Mouse (Mus musculus): ENCODE results near the gene Stk32b. TPM values are rescaled to one million over a fixed set of nuclear protein-coding genes. Genes with fewer than 3 reads are reported as not detected.

Gene Stk32b
- total RNA-seq, 2 experiments from 2014 or later, result 0.20 to 0.29 TPM

GRCm38 (mm10) chr5:37692759-37693158 is 24.2 kb downstream of the Stk32b start:
- DNase-seq, result no peak
- intact Hi-C loops (cut with DNase I), result no loop called here

- intact Hi-C loops (cut with DNase I), result no loop called here
- no peak for DNase-seq
Observed at GRCm38 (mm10) chr5:37670781-37671180, 46.2 kb downstream of the Stk32b start.

- DNase-seq, result no peak
- intact Hi-C loops (cut with DNase I), result no loop called here
Observed at GRCm38 (mm10) chr5:37664962-37665361, 52.0 kb downstream of the Stk32b start.

- no peak for DNase-seq
- intact Hi-C loops (cut with DNase I), result no loop called here
Observed at GRCm38 (mm10) chr5:37659177-37659576, 57.8 kb downstream of the Stk32b start.

GRCm38 (mm10) chr5:37657741-37658140 is 59.2 kb downstream of the Stk32b start:
- intact Hi-C loops (cut with DNase I), result no loop called here
- DNase-seq, result no peak

- DNase-seq, result no peak
- intact Hi-C loops (cut with DNase I), result no loop called here
Observed at GRCm38 (mm10) chr5:37655208-37655607, 61.8 kb downstream of the Stk32b start.

GRCm38 (mm10) chr5:37650681-37651211 is 66.2 kb downstream of the Stk32b start:
- intact Hi-C loops (cut with DNase I), result no loop called here
- no peak for DNase-seq

- intact Hi-C loops (cut with DNase I), result no loop called here
- DNase-seq, result no peak
Observed at GRCm38 (mm10) chr5:37650089-37650601, 66.8 kb downstream of the Stk32b start.

GRCm38 (mm10) chr5:37644082-37644481 is 72.9 kb downstream of the Stk32b start:
- no peak for DNase-seq
- intact Hi-C loops (cut with DNase I), result no loop called here

GRCm38 (mm10) chr5:37642486-37642885 is 74.5 kb downstream of the Stk32b start:
- intact Hi-C loops (cut with DNase I), result no loop called here
- DNase-seq, result no peak

- intact Hi-C loops (cut with DNase I), result no loop called here
Observed at GRCm38 (mm10) chr5:37634791-37635190, 82.2 kb downstream of the Stk32b start.

GRCm38 (mm10) chr5:37627437-37628163 is 89.4 kb downstream of the Stk32b start:
- intact Hi-C loops (cut with DNase I), result no loop called here
- no peak for DNase-seq

More at GRCm38 (mm10) chr5:37634791-37635190, 82.2 kb downstream of the Stk32b start:
- no peak for DNase-seq

- DNase-seq, result no peak
Observed at GRCm38 (mm10) chr5:37611874-37612273, 105.1 kb downstream of the Stk32b start.

GRCm38 (mm10) chr5:37599566-37599965 is 117.4 kb downstream of the Stk32b start:
- intact Hi-C loops (cut with DNase I), result no loop called here

More at GRCm38 (mm10) chr5:37611874-37612273, 105.1 kb downstream of the Stk32b start:
- intact Hi-C loops (cut with DNase I), result no loop called here

GRCm38 (mm10) chr5:37598271-37598670 is 118.7 kb downstream of the Stk32b start:
- no peak for DNase-seq
- intact Hi-C loops (cut with DNase I), result no loop called here

More at GRCm38 (mm10) chr5:37599566-37599965, 117.4 kb downstream of the Stk32b start:
- DNase-seq, result no peak

GRCm38 (mm10) chr5:37592411-37592810 is 124.6 kb downstream of the Stk32b start:
- no peak for DNase-seq

GRCm38 (mm10) chr5:37587861-37588260 is 129.1 kb downstream of the Stk32b start:
- intact Hi-C loops (cut with DNase I), result no loop called here
- peak; percentile 20 for DNase-seq

More at GRCm38 (mm10) chr5:37592411-37592810, 124.6 kb downstream of the Stk32b start:
- intact Hi-C loops (cut with DNase I), result no loop called here

GRCm38 (mm10) chr5:37586071-37586470 is 130.9 kb downstream of the Stk32b start:
- intact Hi-C loops (cut with DNase I), result no loop called here

GRCm38 (mm10) chr5:37575427-37575826 is 141.5 kb downstream of the Stk32b start:
- intact Hi-C loops (cut with DNase I), result no loop called here
- DNase-seq, result no peak

More at GRCm38 (mm10) chr5:37586071-37586470, 130.9 kb downstream of the Stk32b start:
- DNase-seq, result no peak

- DNase-seq, result peak; percentile 2 to 20
- intact Hi-C loops (cut with DNase I), result no loop called here
Observed at GRCm38 (mm10) chr5:37557274-37557815, 159.6 kb downstream of the Stk32b start.

GRCm38 (mm10) chr5:37554231-37554630 is 162.7 kb downstream of the Stk32b start:
- DNase-seq, result no peak

GRCm38 (mm10) chr5:37551649-37552048 is 165.3 kb downstream of the Stk32b start:
- intact Hi-C loops (cut with DNase I), result no loop called here
- no peak for DNase-seq

More at GRCm38 (mm10) chr5:37554231-37554630, 162.7 kb downstream of the Stk32b start:
- intact Hi-C loops (cut with DNase I), result no loop called here

All from heart, postnatal 10 days (tissue).